Mouse (Mus musculus): ENCODE results near the gene Mrgprd. TPM values are rescaled to one million over a fixed set of nuclear protein-coding genes. Genes with fewer than 3 reads are reported as not detected.

Gene Mrgprd
- polyA plus RNA-seq, 1 experiment = not detected

- Histone ChIP-seq H3K4me3 (peak overlapping the region; percentile 43), H3K27me3 (ENCODE audit: control insufficient read depth, insufficient read depth, insufficient read length) (no peaks in the 10 kb centered on the region), H3K36me3 (ENCODE audit: control insufficient read depth, insufficient read depth) (no peaks in the 10 kb centered on the region), H3K4me2 (ENCODE audit: low read depth) (peak overlapping the region; percentile 98), H3ac (ENCODE audit: control insufficient read depth, insufficient read length) (no peak overlapping the region), H3K79me2 (ENCODE audit: control insufficient read depth, insufficient read depth) (peaks cover 7% of the 10 kb centered on the region)
- TF ChIP-seq SRF (IDR thresholded peaks at IDR 0.05; ENCODE audit: control insufficient read depth, insufficient read length, low read depth) = no peak
- no peak for TF ChIP-seq TCF12 (IDR thresholded peaks at IDR 0.05; ENCODE audit: insufficient read depth, poor library complexity, severe bottlenecking)
- no peak for TF ChIP-seq USF1 (IDR thresholded peaks at IDR 0.05; ENCODE audit: low read depth)
- TF ChIP-seq POLR2A (IDR thresholded peaks at IDR 0.05; ENCODE audit: insufficient read length, low read depth) = no peak
- TF ChIP-seq POLR2AphosphoS2 (IDR thresholded peaks at IDR 0.05; ENCODE audit: insufficient read length, low read depth) = no peak
- TF ChIP-seq MYOG (IDR thresholded peaks at IDR 0.05; ENCODE audit: control insufficient read depth in 1 of 3, insufficient read depth in 1 of 3, insufficient read length in 2 of 3, low read depth in 2 of 3) = no peak
- no peak for TF ChIP-seq CEBPB (IDR thresholded peaks at IDR 0.05; ENCODE audit: insufficient read depth, poor library complexity, severe bottlenecking)
- TF ChIP-seq MYOD1 (IDR thresholded peaks at IDR 0.05; ENCODE audit: control insufficient read depth in 1 of 3, insufficient read length in 2 of 3, low read depth in 2 of 3) = no peak
- TF ChIP-seq REST (IDR thresholded peaks at IDR 0.05; ENCODE audit: insufficient read depth, insufficient read length) = no peak
- no peak for TF ChIP-seq MAX (IDR thresholded peaks at IDR 0.05; ENCODE audit: low read depth)
- TF ChIP-seq E2F4 (IDR thresholded peaks at IDR 0.05; ENCODE audit: insufficient read depth) = no peak
Measured at GRCm38 (mm10) chr7:145284293-145284692, 30.3 kb upstream of the Mrgprd start.

GRCm38 (mm10) chr7:145285476-145285875 is 29.2 kb upstream of the Mrgprd start:
- Histone ChIP-seq H3ac (ENCODE audit: control insufficient read depth, insufficient read length) (no peak overlapping the region), H3K4me2 (ENCODE audit: low read depth) (no peak overlapping the region), H3K27me3 (ENCODE audit: control insufficient read depth, insufficient read depth, insufficient read length) (no peaks in the 10 kb centered on the region), H3K4me3 (no peak overlapping the region), H3K36me3 (ENCODE audit: control insufficient read depth, insufficient read depth) (no peaks in the 10 kb centered on the region), H3K79me2 (ENCODE audit: control insufficient read depth, insufficient read depth) (peaks cover 7% of the 10 kb centered on the region)
- no peak for TF ChIP-seq E2F4 (IDR thresholded peaks at IDR 0.05; ENCODE audit: insufficient read depth)
- TF ChIP-seq TCF12 (IDR thresholded peaks at IDR 0.05; ENCODE audit: insufficient read depth, poor library complexity, severe bottlenecking) = no peak

DNA sequence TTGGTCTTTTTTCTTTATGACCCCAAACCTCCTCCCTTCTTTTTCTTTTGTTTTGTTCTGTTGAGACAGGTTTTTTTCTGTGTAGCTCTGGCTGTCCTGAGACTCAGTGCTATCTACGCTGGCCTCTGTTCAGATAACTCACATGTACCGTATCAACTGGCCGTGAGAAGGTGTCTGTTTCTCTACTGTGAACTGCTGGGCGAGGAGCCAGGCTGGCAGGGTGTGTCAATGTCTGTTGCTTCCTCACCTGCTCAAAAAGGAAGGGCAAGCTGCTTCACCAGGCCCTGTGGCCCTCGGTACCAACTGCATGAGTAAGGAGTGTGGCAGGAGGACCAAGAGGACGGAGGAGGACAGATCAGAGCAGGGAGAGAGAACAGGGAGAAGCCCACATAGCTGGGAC is 27.2 kb upstream of the Mrgprd start:
- H3K79me2 ChIP-seq (ENCODE audit: control insufficient read depth, insufficient read depth) = peaks cover 7% of the 10 kb centered on the region
- H3K36me3 ChIP-seq (ENCODE audit: control insufficient read depth, insufficient read depth) = no peaks in the 10 kb centered on the region
- H3K27me3 ChIP-seq (ENCODE audit: control insufficient read depth, insufficient read depth, insufficient read length) = no peaks in the 10 kb centered on the region
- TF ChIP-seq MAX (IDR thresholded peaks at IDR 0.05; ENCODE audit: low read depth) = no peak
- TF ChIP-seq MYOG (IDR thresholded peaks at IDR 0.05; ENCODE audit: control insufficient read depth in 1 of 3, insufficient read depth in 1 of 3, insufficient read length in 2 of 3, low read depth in 2 of 3) = no peak
- TF ChIP-seq TCF12 (IDR thresholded peaks at IDR 0.05; ENCODE audit: insufficient read depth, poor library complexity, severe bottlenecking) = no peak
- TF ChIP-seq SRF (IDR thresholded peaks at IDR 0.05; ENCODE audit: control insufficient read depth, insufficient read length, low read depth) = no peak
- TF ChIP-seq USF1 (IDR thresholded peaks at IDR 0.05; ENCODE audit: low read depth) = no peak
- no peak for TF ChIP-seq TCF3 (IDR thresholded peaks at IDR 0.05; ENCODE audit: insufficient read length, low read depth)
- TF ChIP-seq MYOD1 (IDR thresholded peaks at IDR 0.05; ENCODE audit: control insufficient read depth in 1 of 3, insufficient read length in 2 of 3, low read depth in 2 of 3) = no peak
- no peak for TF ChIP-seq CEBPB (IDR thresholded peaks at IDR 0.05; ENCODE audit: insufficient read depth, poor library complexity, severe bottlenecking)
- no peak for TF ChIP-seq REST (IDR thresholded peaks at IDR 0.05; ENCODE audit: insufficient read depth, insufficient read length)
- no peak for TF ChIP-seq POLR2A (IDR thresholded peaks at IDR 0.05; ENCODE audit: insufficient read length, low read depth)
- no peak for TF ChIP-seq E2F4 (IDR thresholded peaks at IDR 0.05; ENCODE audit: insufficient read depth)
- TF ChIP-seq POLR2AphosphoS2 (IDR thresholded peaks at IDR 0.05; ENCODE audit: insufficient read length, low read depth) = no peak
- no peak overlapping the region for H3K4me2 ChIP-seq (ENCODE audit: low read depth)
- no peak overlapping the region for H3K4me3 ChIP-seq
- no peak overlapping the region for H3ac ChIP-seq (ENCODE audit: control insufficient read depth, insufficient read length)

DNA sequence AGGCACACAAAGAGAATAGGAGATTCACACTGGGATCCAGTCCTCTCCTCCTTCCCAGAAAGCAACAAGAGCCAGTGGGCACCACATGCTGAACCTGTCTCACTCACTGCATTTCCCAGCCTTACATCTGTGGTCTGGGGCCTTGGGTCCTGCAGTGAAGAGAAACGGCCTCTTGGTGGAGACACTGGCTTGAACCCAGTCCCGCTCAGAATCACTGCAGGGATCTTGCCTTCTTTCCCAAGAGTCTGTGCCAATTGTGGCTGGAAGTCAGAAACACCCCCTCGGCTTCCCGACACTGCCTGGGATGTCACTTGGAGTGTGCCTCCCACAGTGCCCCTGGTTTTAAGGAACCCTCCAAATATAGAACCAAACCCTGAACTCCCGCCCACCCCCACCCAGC is 25.3 kb upstream of the Mrgprd start:
- Histone ChIP-seq H3K36me3 (ENCODE audit: control insufficient read depth, insufficient read depth) (no peaks in the 10 kb centered on the region), H3K4me2 (ENCODE audit: low read depth) (no peak overlapping the region), H3ac (ENCODE audit: control insufficient read depth, insufficient read length) (no peak overlapping the region), H3K27me3 (ENCODE audit: control insufficient read depth, insufficient read depth, insufficient read length) (no peaks in the 10 kb centered on the region), H3K4me3 (no peak overlapping the region), H3K79me2 (ENCODE audit: control insufficient read depth, insufficient read depth) (no peaks in the 10 kb centered on the region)
- TF ChIP-seq TCF3 (IDR thresholded peaks at IDR 0.05; ENCODE audit: insufficient read length, low read depth) = no peak
- TF ChIP-seq MAX (IDR thresholded peaks at IDR 0.05; ENCODE audit: low read depth) = no peak
- TF ChIP-seq USF1 (IDR thresholded peaks at IDR 0.05; ENCODE audit: low read depth) = no peak
- no peak for TF ChIP-seq TCF12 (IDR thresholded peaks at IDR 0.05; ENCODE audit: insufficient read depth, poor library complexity, severe bottlenecking)
- no peak for TF ChIP-seq POLR2A (IDR thresholded peaks at IDR 0.05; ENCODE audit: insufficient read length, low read depth)
- no peak for TF ChIP-seq E2F4 (IDR thresholded peaks at IDR 0.05; ENCODE audit: insufficient read depth)
- no peak for TF ChIP-seq REST (IDR thresholded peaks at IDR 0.05; ENCODE audit: insufficient read depth, insufficient read length)
- no peak for TF ChIP-seq MYOD1 (IDR thresholded peaks at IDR 0.05; ENCODE audit: control insufficient read depth in 1 of 3, insufficient read length in 2 of 3, low read depth in 2 of 3)
- no peak for TF ChIP-seq POLR2AphosphoS2 (IDR thresholded peaks at IDR 0.05; ENCODE audit: insufficient read length, low read depth)
- no peak for TF ChIP-seq MYOG (IDR thresholded peaks at IDR 0.05; ENCODE audit: control insufficient read depth in 1 of 3, insufficient read depth in 1 of 3, insufficient read length in 2 of 3, low read depth in 2 of 3)

- H3K4me3 ChIP-seq = no peak overlapping the region
- no peaks in the 10 kb centered on the region for H3K79me2 ChIP-seq (ENCODE audit: control insufficient read depth, insufficient read depth)
- no peak overlapping the region for H3ac ChIP-seq (ENCODE audit: control insufficient read depth, insufficient read length)
- H3K27me3 ChIP-seq (ENCODE audit: control insufficient read depth, insufficient read depth, insufficient read length) = no peaks in the 10 kb centered on the region
- TF ChIP-seq USF1 (IDR thresholded peaks at IDR 0.05; ENCODE audit: low read depth) = no peak
- TF ChIP-seq TCF12 (IDR thresholded peaks at IDR 0.05; ENCODE audit: insufficient read depth, poor library complexity, severe bottlenecking) = no peak
- TF ChIP-seq MYOG (IDR thresholded peaks at IDR 0.05; ENCODE audit: control insufficient read depth in 1 of 3, insufficient read depth in 1 of 3, insufficient read length in 2 of 3, low read depth in 2 of 3) = no peak
- TF ChIP-seq TCF3 (IDR thresholded peaks at IDR 0.05; ENCODE audit: insufficient read length, low read depth) = no peak
- no peak for TF ChIP-seq CEBPB (IDR thresholded peaks at IDR 0.05; ENCODE audit: insufficient read depth, poor library complexity, severe bottlenecking)
- H3K36me3 ChIP-seq (ENCODE audit: control insufficient read depth, insufficient read depth) = no peaks in the 10 kb centered on the region
- no peak overlapping the region for H3K4me2 ChIP-seq (ENCODE audit: low read depth)
Measured at GRCm38 (mm10) chr7:145291847-145292246, 22.8 kb upstream of the Mrgprd start.

Data from myocyte (in vitro differentiated cells).